ENCODE assay signal across 23 mouse cellular contexts in genomic region chr9:105758861-105759260, GRCm38 (mm10).
DNase-seq lines count a peak whose midpoint lies in the region; ATAC-seq and TF ChIP-seq lines count a peak whose summit lies in the region.
"Had no signal": no experiment of that assay in that cellular context is flagged by ENCODE, and none has a peak within 500 bp of the region (broad histone marks: within the 10 kb centered on the region; RNA-seq: fewer than 3 reads in every experiment).

No protein-coding gene starts in this region.

- no peaks in the 10 kb centered on the region for H3K27me3 ChIP-seq in heart, adult 2 months (ENCODE audit: control insufficient read depth, insufficient read depth, low read length)
- no peaks in the 10 kb centered on the region for H3K27me3 ChIP-seq in lung, postnatal 0 days (replicated peaks; ENCODE audit: insufficient read depth, low read length)
- H3K27me3 ChIP-seq: heart, embryonic 12.5 days; hindbrain, embryonic 15.5 days; limb, embryonic 13.5 days; liver, embryonic 13.5 days had no signal

- no peak overlapping the region for H3K4me3 ChIP-seq in heart, adult 2 months
- H3K4me3 ChIP-seq in lung, postnatal 0 days (ENCODE audit: low read depth, low read length): no peak overlapping the region
- H3K4me3 ChIP-seq: heart, embryonic 12.5 days; hindbrain, embryonic 10.5 days; hindbrain, embryonic 15.5 days; limb, embryonic 13.5 days; liver, embryonic 13.5 days had no signal

- peaks cover 3% of the 10 kb centered on the region; the same call in 1 of the 2 replicates for H3K4me1 ChIP-seq in heart, adult 2 months (ENCODE audit: control insufficient read depth, insufficient read depth, low read length)
- H3K4me1 ChIP-seq in lung, postnatal 0 days (ENCODE audit: insufficient read depth, low read depth, low read length): no peaks in the 10 kb centered on the region
- H3K4me1 ChIP-seq: heart, embryonic 12.5 days; hindbrain, embryonic 10.5 days; hindbrain, embryonic 15.5 days; liver, embryonic 13.5 days had no signal

- intact Hi-C loops in heart, adult 2 months (cut with DNase I): no loop called here

- 54% methylated on average over 5 of the region's 5 CpGs for WGBS in heart, adult 2 months
- 53% methylated on average over 5 of the region's 5 CpGs for WGBS in lung, postnatal 0 days

- no peak overlapping the region for H3K4me2 ChIP-seq in lung, postnatal 0 days (replicated peaks; ENCODE audit: low read depth, low read length)
- H3K4me2 ChIP-seq: heart, embryonic 12.5 days; hindbrain, embryonic 15.5 days; limb, embryonic 13.5 days; liver, embryonic 13.5 days; lung, embryonic 14.5 days; midbrain, embryonic 11.5 days had no signal

- no peaks in the 10 kb centered on the region for H3K79me2 ChIP-seq in heart, adult 2 months (replicated peaks; ENCODE audit: control insufficient read depth, insufficient read depth, low read length)

- ATAC-seq in lung, postnatal 0 days: no peak
- no peak for ATAC-seq in inflammation-experienced regulatory T-cells, adult 6 months
- ATAC-seq: CD4-positive, CD25-positive, alpha-beta regulatory T cell, adult 4 months; forebrain, embryonic 14.5 days; midbrain, embryonic 16.5 days had no signal

- no peak overlapping the region for H3K27ac ChIP-seq in heart, adult 2 months
- no peak overlapping the region for H3K27ac ChIP-seq in lung, postnatal 0 days (ENCODE audit: low read length)
- H3K27ac ChIP-seq: hindbrain, embryonic 10.5 days; hindbrain, embryonic 15.5 days; kidney, postnatal 0 days; limb, embryonic 13.5 days; liver, embryonic 13.5 days had no signal

- no peaks in the 10 kb centered on the region for H3K9me3 ChIP-seq in lung, postnatal 0 days (ENCODE audit: low read length)
- H3K9me3 ChIP-seq: heart, embryonic 12.5 days; hindbrain, embryonic 10.5 days; hindbrain, embryonic 15.5 days had no signal

- TF ChIP-seq POLR2A in heart, adult 2 months (IDR thresholded peaks at IDR 0.05; ENCODE audit: insufficient read depth, low read depth, low read length): no peak

- peak; percentile 48 for DNase-seq in adrenal gland, postnatal 14 days
- no peak for DNase-seq in adrenal gland, adult 18-20 months (ENCODE audit: low spot score in 2 of 2)
- DNase-seq in heart, adult 2 months: peak in 1 of 2 experiments; percentile 49
- DNase-seq in heart, postnatal 4 days: no peak
- DNase-seq in lung, postnatal 0 days (ENCODE audit: low spot score): peak; percentile 14
- no peak for DNase-seq in lung, postnatal 14 days
- DNase-seq in mesoderm, embryonic 11.5 days (ENCODE audit: low read depth, low spot score): peak; percentile 26
- DNase-seq: cerebellum, adult 8-10 months; cerebellum, postnatal 25 days; kidney, adult 18-20 months; liver, embryonic 13.5 days; lung, embryonic 14.5 days; thymus, postnatal 4 days had no signal

- no peak for TF ChIP-seq CTCF in heart, adult 2 months (IDR thresholded peaks at IDR 0.05)
- TF ChIP-seq CTCF in lung, postnatal 0 days (IDR thresholded peaks at IDR 0.05): no peak

- H3K36me3 ChIP-seq in heart, adult 2 months (ENCODE audit: control insufficient read depth, insufficient read depth, low read length): no peaks in the 10 kb centered on the region
- H3K36me3 ChIP-seq in lung, postnatal 0 days (ENCODE audit: insufficient read depth, low read length): no peaks in the 10 kb centered on the region
- H3K36me3 ChIP-seq: heart, embryonic 12.5 days; hindbrain, embryonic 10.5 days; hindbrain, embryonic 15.5 days; limb, embryonic 13.5 days; liver, embryonic 13.5 days had no signal

- 0 out of 2 replicates have a peak, but pooled peaks have one; percentile 34 for TF ChIP-seq EP300 in heart, adult 2 months (IDR thresholded peaks at IDR 0.05; ENCODE audit: insufficient read depth, low read depth, low read length)
- TF ChIP-seq EP300 in lung, postnatal 0 days (IDR thresholded peaks at IDR 0.05): no peak

- H3K9ac ChIP-seq in heart, adult 2 months (ENCODE audit: low read depth, low read length): no peak overlapping the region
- H3K9ac ChIP-seq in lung, postnatal 0 days (replicated peaks; ENCODE audit: low read depth): no peak overlapping the region
- H3K9ac ChIP-seq: heart, embryonic 12.5 days; hindbrain, embryonic 15.5 days; limb, embryonic 13.5 days; liver, embryonic 13.5 days; lung, embryonic 14.5 days had no signal

Comparison
In these comparisons a context has a peak if more than half of its experiments do, and no peak if none do; other contexts are left out.
1. DNase-seq: peak in adrenal gland, postnatal 14 days (single experiment), lung, postnatal 0 days (single experiment) and mesoderm, embryonic 11.5 days (single experiment); none in adrenal gland, adult 18-20 months (0 of 2), heart, postnatal 4 days (single experiment) and lung, postnatal 14 days (single experiment).